Mouse (Mus musculus) C2C12 (cell line): Measurements from ENCODE around the gene Rd3.

ENCODE experiments used
- CEBPB ChIP-seq: IDR thresholded peaks from one replicate; pipeline ENCODE4 v1.6.1; 2011; ENCODE audit warnings: low read depth, mild to moderate bottlenecking, control low read depth, moderate library complexity
- CTCF ChIP-seq: IDR thresholded peaks from one replicate; pipeline ENCODE4 v1.5.1; 2011; ENCODE audit not compliant: control insufficient read depth, insufficient read depth, insufficient read length
- FOSL1 ChIP-seq: IDR thresholded peaks from one replicate; pipeline ENCODE4 v1.8.0; 2011; ENCODE audit warnings: mild to moderate bottlenecking, low read length; ENCODE audit not compliant: poor library complexity, insufficient read depth, severe bottlenecking
- MAX ChIP-seq: IDR thresholded peaks from one replicate; pipeline ENCODE4 v1.6.1; 2011; ENCODE audit warnings: mild to moderate bottlenecking, control low read depth
- MYOD1 ChIP-seq: IDR thresholded peaks from one replicate; pipeline ENCODE4 v1.6.1; 2011; ENCODE audit warnings: low read depth; ENCODE audit not compliant: control insufficient read depth, insufficient read length
- MYOG ChIP-seq: IDR thresholded peaks from one replicate; pipeline ENCODE4 v1.6.1; 2011; ENCODE audit not compliant: control insufficient read depth, insufficient read length; ENCODE audit errors: extremely low read depth
- USF1 ChIP-seq: IDR thresholded peaks from one replicate; pipeline ENCODE4 v1.6.1; 2011; ENCODE audit warnings: low read depth, mild to moderate bottlenecking, control low read depth, moderate library complexity

DNA sequence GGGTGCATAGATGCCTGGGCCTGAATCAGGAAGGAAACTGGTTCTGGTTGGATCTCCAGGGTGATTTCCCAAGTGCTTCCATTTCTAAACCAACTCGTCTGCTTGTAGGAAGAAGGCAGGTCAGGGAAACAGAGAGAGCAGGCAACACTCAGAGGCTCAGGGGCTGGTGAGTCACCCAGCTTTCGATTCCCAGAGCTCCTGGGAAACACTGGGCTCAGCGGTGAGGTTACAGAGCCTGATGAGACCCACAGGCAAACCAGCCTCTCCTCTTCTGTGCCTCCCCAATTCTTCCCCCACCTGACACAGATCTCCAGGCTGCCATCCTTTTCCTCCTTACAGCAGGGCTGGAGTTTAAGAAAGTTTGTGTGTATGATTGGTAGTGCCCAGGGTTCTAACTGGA is 13.8 kb upstream of the Rd3 start:
- TF ChIP-seq CTCF (no peak), MYOG (no peak), USF1 (no peak), MYOD1 (no peak), MAX (no peak), CEBPB (no peak), FOSL1 (no peak)
